Mouse (Mus musculus) regulatory T cell (primary cell): ENCODE data around the gene Pet117.
"Not testable (repeated sequence)": the region's sequence is repeated elsewhere in the genome, so short reads cannot be mapped to it uniquely, and the experiment has no call there.

ENCODE experiments used
- in situ Hi-C: fragments of 300-600 bp; cut with MboI, MseI; formaldehyde crosslinking; loops from one replicate; pipeline ENCODE4 v1.15.1; 2025; ENCODE audit warnings: high pct_unique_total_duplicates

Pet117 gene

GRCm38 (mm10) chr2:144368400-144369019, at the start of gene Pet117, which contains the start of gene Kat14:
Gene Pet117 (plus strand): TSS chr2:144368996.
Gene Kat14 (plus strand): TSS chr2:144368983.
- in situ Hi-C loops: no loop called here

DNA sequence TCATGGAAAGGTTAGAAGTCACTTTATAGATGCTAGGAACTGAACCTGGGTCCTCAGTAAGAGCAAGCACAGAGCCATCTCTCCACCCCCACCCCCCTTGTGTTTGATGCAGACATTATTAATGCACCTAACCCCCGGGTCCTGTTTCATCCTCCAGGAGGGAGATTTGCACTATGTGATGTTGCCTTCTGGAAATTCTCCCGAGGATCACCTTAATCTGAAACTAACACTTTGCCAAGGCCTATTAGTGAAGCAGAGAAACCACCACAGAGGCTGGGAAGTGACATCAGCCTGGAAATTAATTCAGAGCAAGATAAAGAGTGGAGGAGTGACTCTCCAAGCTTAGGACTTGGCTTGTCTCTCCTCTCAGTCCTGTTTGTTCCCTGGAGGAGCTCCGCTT, 44.6 kb upstream of the Pet117 start:
- in situ Hi-C loops: no loop called here

GRCm38 (mm10) chr2:144329451-144329850, 39.3 kb upstream of the Pet117 start:
- in situ Hi-C loops: no loop called here

GRCm38 (mm10) chr2:144329937-144330336, 38.9 kb upstream of the Pet117 start:
- in situ Hi-C loops: no loop called here

DNA sequence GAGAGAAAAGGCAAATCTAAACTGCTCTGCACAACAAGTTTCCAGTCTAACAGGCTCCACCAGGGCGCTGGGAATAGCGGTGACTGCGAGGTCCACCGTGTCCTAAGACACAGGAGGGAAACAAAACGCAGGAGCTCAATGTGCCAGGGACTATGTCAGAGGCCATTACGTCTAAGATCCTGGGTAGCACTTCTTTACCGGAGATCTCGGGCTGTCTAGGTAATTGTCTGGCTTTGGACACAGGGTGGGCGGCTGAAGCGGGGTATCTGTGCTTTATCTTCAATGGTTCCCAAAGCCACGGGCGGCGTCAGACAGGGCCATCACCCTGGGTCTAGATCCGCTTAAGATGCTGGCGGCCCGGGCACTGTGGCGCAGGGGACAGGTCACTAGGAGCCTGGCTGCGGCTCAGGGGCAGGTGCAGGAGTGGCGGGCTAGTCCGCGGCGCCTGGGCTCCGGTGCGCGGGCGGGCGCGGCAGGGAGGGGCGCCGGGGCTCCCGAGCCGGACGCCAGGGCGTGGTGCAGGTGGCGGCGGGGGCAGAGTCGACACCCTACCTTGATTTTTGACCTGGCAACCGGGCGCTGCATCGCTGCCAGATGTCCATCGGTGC, 38.3 kb upstream of the Pet117 start:
- in situ Hi-C loops: no loop called here

- in situ Hi-C loops: no loop called here
Measured at GRCm38 (mm10) chr2:144330960-144331371, 37.8 kb upstream of the Pet117 start.

GRCm38 (mm10) chr2:144331401-144332302, 37.1 kb upstream of the Pet117 start, which contains the start of gene Ovol2:
Gene Ovol2 (minus strand): TSS chr2:144332146.
- in situ Hi-C loops: no loop called here

GRCm38 (mm10) chr2:144332486-144332885, 36.3 kb upstream of the Pet117 start:
- in situ Hi-C loops: no loop called here

DNA sequence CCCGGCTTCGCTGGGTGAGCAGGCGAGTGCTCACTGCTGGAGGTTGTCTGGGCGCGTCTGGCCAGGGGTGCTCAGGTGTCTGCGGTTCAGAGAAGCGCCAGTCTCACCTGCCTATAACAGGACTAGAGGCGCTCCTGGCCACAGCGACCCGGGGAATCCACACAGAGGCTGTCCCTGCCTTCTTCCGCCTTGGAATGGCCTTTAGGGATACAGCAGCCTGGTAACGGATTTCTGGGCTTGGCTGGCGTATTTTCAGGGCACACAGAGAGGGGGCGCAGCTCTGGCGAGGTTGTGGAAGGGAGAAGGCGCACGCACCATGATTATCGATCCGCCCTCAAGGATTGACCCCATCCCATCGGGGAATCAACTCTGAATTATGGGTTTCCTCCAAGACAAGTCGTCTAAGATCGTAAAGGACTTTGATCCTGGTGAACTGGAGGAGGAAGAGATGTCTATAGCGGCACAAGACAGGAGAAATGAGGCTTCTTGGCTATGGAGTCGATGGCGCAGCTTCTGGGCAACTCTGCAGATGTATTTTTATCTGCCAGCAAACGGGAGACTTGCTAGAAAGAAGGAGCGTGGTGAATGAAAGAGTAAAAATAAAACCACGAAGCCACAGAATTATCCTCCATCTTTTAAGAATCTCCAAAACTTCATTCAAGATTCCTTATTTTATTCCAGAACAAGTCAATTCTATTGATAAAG, 35.5 kb upstream of the Pet117 start:
- in situ Hi-C loops: no loop called here

DNA sequence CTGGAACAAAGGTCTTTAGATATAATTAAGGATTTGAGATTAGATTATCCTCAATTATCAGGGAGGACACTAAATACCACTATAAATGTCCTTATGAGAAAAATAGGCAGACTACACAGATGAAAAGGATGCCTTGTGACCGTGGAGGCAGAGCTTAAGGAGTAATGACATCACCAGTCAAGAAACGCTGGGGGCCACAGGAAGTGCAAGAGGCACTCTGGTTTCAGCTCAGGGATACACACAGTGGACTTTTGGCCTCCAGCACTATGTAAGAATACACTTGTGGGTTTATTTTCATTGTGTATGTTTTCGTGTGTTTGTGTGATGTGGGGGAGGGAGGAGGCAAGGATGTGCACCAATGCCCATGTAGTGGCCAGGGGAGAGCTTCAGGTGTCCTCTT, 31.6 kb upstream of the Pet117 start:
- in situ Hi-C loops: no loop called here

DNA sequence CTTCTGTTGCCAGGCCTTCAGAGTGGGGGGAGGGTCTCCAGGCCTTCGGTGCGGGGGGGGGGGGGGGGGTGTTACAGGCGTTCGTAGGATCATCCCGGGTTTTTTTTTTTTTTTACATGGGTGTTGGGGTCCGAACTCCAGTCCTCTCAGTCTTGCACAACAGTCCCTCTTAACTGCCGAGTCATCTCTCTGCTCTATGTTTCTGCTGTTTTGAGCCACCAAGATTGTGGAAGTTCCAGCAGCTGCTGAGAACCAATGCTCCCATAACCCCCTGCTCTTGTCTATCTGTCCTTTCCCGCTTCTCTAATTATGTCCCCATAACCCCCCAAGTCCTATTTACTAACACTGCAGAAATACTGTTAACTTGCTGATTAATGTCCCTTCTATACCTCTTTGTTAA, 31.1 kb upstream of the Pet117 start:
- in situ Hi-C loops: no loop called here

DNA sequence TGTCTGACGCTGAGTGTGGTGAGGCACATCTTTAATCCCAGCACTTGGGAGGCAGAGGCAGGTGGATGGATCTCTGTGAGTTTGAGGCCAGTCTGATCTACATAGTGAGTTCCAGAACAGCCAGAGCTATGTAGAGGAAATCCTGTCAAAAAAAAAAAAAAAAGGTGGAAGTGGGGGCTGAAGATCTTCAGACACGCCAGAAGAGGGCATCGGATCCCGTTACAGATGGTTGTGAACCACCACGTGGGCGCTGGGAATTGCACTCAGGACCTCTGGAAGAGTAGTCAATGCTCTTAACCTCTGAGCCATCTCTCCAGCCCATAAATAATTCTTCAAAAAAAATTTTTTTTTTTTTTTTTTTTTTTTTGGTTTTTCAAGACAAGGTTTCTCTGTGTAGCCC, 30.6 kb upstream of the Pet117 start:
- in situ Hi-C loops: not testable (repeated sequence)

DNA sequence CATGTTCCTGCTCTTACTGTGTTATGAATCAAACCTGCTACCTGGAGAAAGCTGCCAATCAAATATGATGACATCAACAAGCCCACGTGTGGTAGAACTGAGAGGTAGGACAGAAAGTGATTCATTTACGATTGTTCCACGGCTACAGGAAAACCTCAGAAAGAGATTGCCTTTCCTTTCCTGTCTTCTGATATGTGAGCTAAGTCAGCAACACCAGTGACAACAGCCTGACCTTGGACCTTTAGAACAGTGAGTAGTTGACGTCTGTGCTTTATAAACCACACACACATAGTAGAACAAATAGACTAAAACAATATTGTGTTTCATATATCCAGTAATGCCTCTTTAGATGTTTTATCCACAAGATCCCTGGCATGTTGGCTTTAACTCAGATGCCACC, 25.6 kb upstream of the Pet117 start:
- in situ Hi-C loops: no loop called here

DNA sequence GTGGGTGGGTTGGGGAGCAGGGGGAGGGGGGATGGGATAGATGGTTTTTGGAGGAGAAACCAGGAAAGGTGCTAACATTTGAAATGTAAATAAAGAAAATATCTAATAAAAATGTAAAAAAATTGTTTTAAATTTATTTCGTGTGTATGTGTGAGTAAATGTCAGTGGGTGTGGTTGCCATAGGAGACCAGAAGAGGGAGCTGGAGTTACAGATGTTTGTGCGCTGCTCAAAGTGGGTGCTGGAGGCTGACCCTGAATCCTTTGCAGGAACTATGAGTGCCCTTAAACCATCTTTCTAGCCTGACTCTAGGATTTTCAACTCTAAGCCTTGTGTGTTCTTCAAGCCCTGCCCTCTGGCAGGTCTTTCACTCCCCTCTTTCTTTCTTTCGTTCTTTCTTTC, 20.3 kb upstream of the Pet117 start:
- in situ Hi-C loops: no loop called here

DNA sequence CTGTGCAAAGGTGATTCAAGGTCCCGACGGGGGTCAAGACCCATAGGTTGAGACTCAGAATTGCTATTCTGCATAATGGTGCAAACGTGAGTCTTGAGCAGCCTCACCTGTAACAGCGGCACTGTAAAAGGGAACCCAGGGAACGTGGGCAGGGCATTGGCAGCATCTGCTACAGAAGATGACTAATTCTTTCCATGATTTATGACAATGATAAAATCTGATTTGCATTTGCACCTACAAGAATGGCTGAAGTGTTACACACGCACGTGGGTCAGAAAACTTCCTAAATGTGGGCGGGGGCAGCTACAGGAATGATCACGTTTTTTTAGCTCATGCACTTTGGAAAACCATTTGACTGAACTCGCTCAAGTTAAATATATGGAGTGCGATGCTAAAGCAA, 16.0 kb upstream of the Pet117 start:
- in situ Hi-C loops: no loop called here

- in situ Hi-C loops: no loop called here
Measured at GRCm38 (mm10) chr2:144369020-144369421, 225 bp downstream of the Pet117 start.

GRCm38 (mm10) chr2:144369511-144369910, 715 bp downstream of the Pet117 start:
- in situ Hi-C loops: no loop called here

GRCm38 (mm10) chr2:144371566-144371965, 2.8 kb downstream of the Pet117 start:
- in situ Hi-C loops: no loop called here

DNA sequence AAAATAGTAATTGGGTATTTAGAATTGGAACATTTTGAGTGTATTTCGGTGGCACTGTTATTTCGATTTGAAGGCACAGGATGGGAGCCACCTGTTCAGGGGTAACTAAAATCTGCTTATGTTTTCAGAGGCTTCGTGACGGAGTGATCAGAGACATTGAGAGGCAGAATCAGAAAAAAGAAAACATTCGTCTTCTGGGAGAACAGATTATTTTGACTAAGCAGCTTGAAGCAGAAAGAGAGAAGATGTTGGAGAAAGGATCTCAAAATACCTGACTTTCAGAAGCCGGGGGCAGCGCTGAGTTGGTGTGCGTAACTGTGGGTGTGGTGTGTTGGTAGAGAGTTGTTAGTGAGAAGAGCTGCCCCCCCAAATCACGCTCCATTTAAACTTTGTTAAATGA, 4.3 kb downstream of the Pet117 start:
- in situ Hi-C loops: no loop called here

GRCm38 (mm10) chr2:144375063-144375703, 6.4 kb downstream of the Pet117 start:
- in situ Hi-C loops: no loop called here

- in situ Hi-C loops: no loop called here
Measured at GRCm38 (mm10) chr2:144381293-144381692, 12.5 kb downstream of the Pet117 start.
